Mouse (Mus musculus) lung, embryonic 14.5 days (tissue): ENCODE data around the gene Sdad1. TPM values are rescaled to one million over a fixed set of nuclear protein-coding genes. Genes with fewer than 3 reads are reported as not detected.
"Not testable (repeated sequence)": the region's sequence is repeated elsewhere in the genome, so short reads cannot be mapped to it uniquely, and the experiment has no call there.

ENCODE experiments used
- ATAC-seq: fragments of 200-750 bp; cut with Nextera tagmentation; 2 replicates; pipeline ENCODE4 v1.8.0; 2017; ENCODE audit warnings: mild to moderate bottlenecking, moderate TSS enrichment, moderate library complexity; ENCODE audit not compliant: insufficient read depth
- DNase-seq: peaks from one replicate; pipeline ENCODE4 v3.0.0-alpha.2; 2015
- H3K27ac ChIP-seq: fragments of 300-500 bp; sonication (generic); 2 replicates; pipeline ENCODE4 v1.5.1; 2014; ENCODE audit warnings: low read depth, mild to moderate bottlenecking, moderate library complexity
- H3K27me3 ChIP-seq: fragments of 300-500 bp; sonication (generic); 2 replicates; pipeline ENCODE4 v1.6.1; 2014; ENCODE audit warnings: low read length, control low read depth; ENCODE audit not compliant: insufficient read depth
- H3K36me3 ChIP-seq: fragments of 300-500 bp; sonication (generic); 2 replicates; pipeline ENCODE4 v1.6.1; 2014; ENCODE audit warnings: control low read depth; ENCODE audit not compliant: insufficient read depth
- H3K4me1 ChIP-seq: fragments of 300-500 bp; sonication (generic); 2 replicates; pipeline ENCODE4 v1.6.1; 2014; ENCODE audit warnings: antibody characterized with exemption, control low read depth; ENCODE audit not compliant: insufficient read depth
- H3K4me2 ChIP-seq: fragments of 300-500 bp; sonication (generic); 2 replicates; pipeline ENCODE4 v1.6.1; 2014; ENCODE audit warnings: mild to moderate bottlenecking
- H3K4me3 ChIP-seq: fragments of 300-500 bp; sonication (generic); 2 replicates; pipeline ENCODE4 v1.5.1; 2014; ENCODE audit warnings: low read depth, low read length
- H3K9ac ChIP-seq: fragments of 300-500 bp; sonication (generic); 2 replicates; pipeline ENCODE4 v1.6.1; 2014
- H3K9me3 ChIP-seq: fragments of 300-500 bp; sonication (generic); 2 replicates; pipeline ENCODE4 v1.6.1; 2016; ENCODE audit warnings: low read depth, low read length, control low read depth
- CTCF ChIP-seq: IDR thresholded peaks from 2 replicates; pipeline ENCODE4 v1.5.1; 2016; ENCODE audit warnings: antibody characterized with exemption, low read depth
- WGBS: fragments of 180-500 bp; shearing (Covaris S2); extraction: QIAGEN DNeasy Blood & Tissue Kit; methylation state at CpG from one replicate; pipeline ENCODE4 v1.1.7; 2014; 5-methylcytosine and 5-hydroxymethylcytosine counted together
- polyA plus RNA-seq: library from polyadenylated mRNA; unstranded; fragments of >200 nt; fragmentation: Nextera tagmentation; extraction: Ambion mirVana; gene quantifications from 2 replicates; pipeline ENCODE4 v1.2.1, GENCODE M21; 2014

Sdad1 gene
- polyA plus RNA-seq = 44.8 and 45.3 TPM in 2 replicates

- DNase-seq = peak; percentile 98
- WGBS = 1% methylated on average over 41 of the region's 41 CpGs
- peak within 1 kb of the TSS; percentile 82 for H3K4me3 ChIP-seq
- peaks cover 13% of the 10 kb centered on the region for H3K36me3 ChIP-seq
- peak within 1 kb of the TSS; percentile 79 for H3K4me2 ChIP-seq
- peak within 1 kb of the TSS; percentile 84 for H3K9ac ChIP-seq
- no peaks in the 10 kb centered on the region for H3K4me1 ChIP-seq
- no peaks in the 10 kb centered on the region for H3K27me3 ChIP-seq
- TF ChIP-seq CTCF = peak; percentile 82
- peak; percentile 94 for ATAC-seq
- H3K27ac ChIP-seq = peak within 1 kb of the TSS; percentile 73
- H3K9me3 ChIP-seq = no peaks in the 10 kb centered on the region
Measured at GRCm38 (mm10) chr5:92309681-92310511, at the start of gene Sdad1. Sdad1 (minus strand) TSS chr5:92310479.

DNA sequence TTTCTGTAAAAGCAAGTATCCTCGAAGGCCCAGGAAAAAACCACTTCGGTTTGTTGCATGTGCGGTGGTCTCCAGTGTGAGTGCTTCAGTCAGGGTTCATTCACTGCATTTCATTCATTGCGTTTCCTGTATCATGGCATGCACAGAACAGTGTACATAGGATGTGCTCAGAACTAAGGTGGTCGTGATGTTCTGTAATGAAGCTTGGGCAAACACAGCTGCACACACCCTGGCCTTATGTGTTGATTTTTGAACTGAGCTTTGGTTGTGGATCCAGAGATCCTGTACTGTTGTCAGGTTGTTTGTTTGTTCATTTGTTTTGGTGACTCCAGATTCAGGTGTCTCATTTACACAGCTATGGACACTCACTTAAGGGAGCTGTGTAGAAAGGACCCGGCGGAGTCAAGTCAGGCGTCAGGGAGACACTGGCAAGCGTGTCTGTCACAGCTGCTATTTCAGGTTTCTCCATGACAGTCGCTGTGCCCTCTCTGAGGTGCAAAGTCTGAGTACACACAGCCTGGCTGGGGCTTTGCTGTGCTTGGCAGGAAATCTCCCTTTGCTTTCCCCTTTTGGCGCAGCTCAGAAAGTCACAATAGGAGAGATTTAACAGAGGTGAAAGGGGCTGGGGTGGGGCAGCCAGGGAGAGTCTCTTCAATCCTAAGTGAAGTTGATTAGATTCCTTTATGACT lies 48.6 kb upstream of the Sdad1 start:
- WGBS = 70% methylated on average over 11 of the region's 11 CpGs
- Histone ChIP-seq H3K4me1 (no peaks in the 10 kb centered on the region), H3K27me3 (no peaks in the 10 kb centered on the region), H3K9ac (no peak overlapping the region), H3K4me3 (no peak overlapping the region), H3K9me3 (no peaks in the 10 kb centered on the region), H3K36me3 (no peaks in the 10 kb centered on the region), H3K27ac (no peak overlapping the region), H3K4me2 (no peak overlapping the region)
- no peak for DNase-seq
- no peak for ATAC-seq
- no peak for TF ChIP-seq CTCF

GRCm38 (mm10) chr5:92358033-92358432 lies 47.8 kb upstream of the Sdad1 start:
- Histone ChIP-seq H3K9me3 (no peaks in the 10 kb centered on the region), H3K4me3 (no peak overlapping the region), H3K9ac (no peak overlapping the region), H3K4me2 (no peak overlapping the region), H3K36me3 (no peaks in the 10 kb centered on the region), H3K4me1 (no peaks in the 10 kb centered on the region), H3K27me3 (no peaks in the 10 kb centered on the region), H3K27ac (no peak overlapping the region)
- no peak for TF ChIP-seq CTCF
- peak; percentile 41; the same call in 1 of the 2 replicates for ATAC-seq
- WGBS = 20% methylated on average over 12 of the region's 12 CpGs
- peak; percentile 70 for DNase-seq

- ATAC-seq (no peak), DNase-seq (peak; percentile 23)
- no peaks in the 10 kb centered on the region for H3K4me1 ChIP-seq
- TF ChIP-seq CTCF = no peak
- no peak overlapping the region for H3K27ac ChIP-seq
- H3K4me3 ChIP-seq = peak overlapping the region; percentile 10; the same call in 1 of the 2 replicates
- H3K36me3 ChIP-seq = no peaks in the 10 kb centered on the region
- no peak overlapping the region for H3K9ac ChIP-seq
- H3K4me2 ChIP-seq = peak overlapping the region; percentile 13; the same call in 1 of the 2 replicates
- H3K9me3 ChIP-seq = no peaks in the 10 kb centered on the region
- 41% methylated on average over 11 of the region's 11 CpGs for WGBS
- H3K27me3 ChIP-seq = no peaks in the 10 kb centered on the region
Measured at GRCm38 (mm10) chr5:92353517-92353916, 43.2 kb upstream of the Sdad1 start.

DNA sequence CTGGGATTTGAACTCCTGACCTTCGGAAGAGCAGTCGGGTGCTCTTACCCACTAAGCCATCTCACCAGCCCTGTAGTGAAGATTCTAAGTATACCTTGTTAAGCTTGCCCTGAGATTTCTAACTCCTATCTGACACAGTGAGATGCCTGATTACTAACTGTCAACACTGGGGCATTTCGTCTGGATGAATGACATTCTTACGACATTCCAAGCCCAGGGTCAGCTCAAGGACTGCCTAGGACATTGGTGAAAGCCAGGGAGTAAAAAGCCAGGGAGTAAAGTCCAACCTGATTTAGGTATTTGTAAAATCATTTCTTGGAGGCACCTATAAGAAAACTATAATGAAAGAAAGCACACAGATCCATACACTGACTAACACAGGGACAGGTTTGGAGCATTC lies 42.4 kb upstream of the Sdad1 start:
- not testable (repeated sequence) for H3K9me3 ChIP-seq, H3K36me3 ChIP-seq, H3K9ac ChIP-seq, H3K4me2 ChIP-seq, ATAC-seq, H3K27me3 ChIP-seq, DNase-seq, H3K4me3 ChIP-seq, H3K27ac ChIP-seq, H3K4me1 ChIP-seq
- 53% methylated on average over 4 of the region's 4 CpGs for WGBS

DNA sequence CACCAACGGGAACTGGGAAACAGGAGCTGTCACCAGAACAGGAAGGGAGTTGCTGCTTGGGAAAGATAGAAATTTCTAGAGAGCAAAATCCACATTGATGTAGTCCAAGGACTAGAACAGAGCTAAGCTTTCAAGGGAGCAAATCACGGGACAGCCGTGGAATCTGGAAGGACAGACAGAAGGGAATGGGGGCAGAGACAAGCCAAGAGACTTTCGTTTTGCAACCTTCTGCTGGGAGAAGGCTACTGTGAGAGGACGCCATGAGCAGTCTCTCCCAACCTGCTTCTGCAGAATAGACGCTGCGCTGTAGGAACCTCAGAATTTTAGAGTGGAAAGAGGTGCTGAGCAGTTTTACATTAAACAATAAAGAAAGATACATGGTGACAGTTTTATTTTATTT lies 39.5 kb upstream of the Sdad1 start:
- ATAC-seq (no peak), DNase-seq (no peak)
- Histone ChIP-seq H3K9ac (no peak overlapping the region), H3K36me3 (no peaks in the 10 kb centered on the region), H3K27ac (no peak overlapping the region), H3K9me3 (no peaks in the 10 kb centered on the region), H3K4me2 (no peak overlapping the region), H3K27me3 (no peaks in the 10 kb centered on the region), H3K4me3 (no peak overlapping the region), H3K4me1 (no peaks in the 10 kb centered on the region)
- TF ChIP-seq CTCF = no peak
- WGBS = 78% methylated on average over 7 of the region's 7 CpGs

DNA sequence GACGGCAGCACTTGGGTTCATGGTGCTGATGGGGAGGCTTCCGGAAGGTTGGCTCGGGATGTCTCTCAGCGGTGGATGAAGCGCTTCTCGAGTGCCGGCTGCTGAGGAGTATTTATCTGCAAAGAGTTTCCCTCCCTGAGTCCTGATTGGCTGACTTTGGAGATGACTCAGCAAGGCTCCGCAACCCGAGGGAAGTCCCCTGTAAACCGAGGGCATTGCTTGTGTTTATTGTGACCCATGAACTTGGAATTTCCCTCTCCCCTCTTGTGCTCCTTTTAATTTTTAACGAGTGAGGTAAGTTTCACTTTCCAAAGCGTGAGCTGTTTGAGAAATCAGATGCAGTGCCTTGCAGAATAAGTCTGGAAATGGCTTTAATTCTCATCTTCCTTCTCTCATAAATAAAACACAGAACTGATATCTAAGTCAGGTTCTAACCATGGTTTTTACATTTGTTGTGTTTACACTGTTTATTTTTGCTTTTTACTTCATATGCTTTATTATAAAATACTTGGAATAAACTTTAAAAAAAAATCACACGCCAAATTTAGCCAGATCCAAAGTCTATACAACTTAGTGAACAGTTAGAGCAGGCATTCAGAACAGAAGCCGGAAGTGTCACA lies 38.6 kb upstream of the Sdad1 start, which contains the start of gene Cxcl10:
TSS of gene Cxcl10 (minus strand) at position 96 of the 620 bp plus-strand sequence.
- H3K9ac ChIP-seq = no peak within 1 kb of the TSS; the same call in 1 of the 2 replicates

More for the DNA sequence above, 38.6 kb upstream of the Sdad1 start, which contains the start of gene Cxcl10:
- peak within 1 kb of the TSS; percentile 15; the same call in 1 of the 2 replicates for H3K4me3 ChIP-seq
- H3K27me3 ChIP-seq = no peaks in the 10 kb centered on the region
- H3K9me3 ChIP-seq = no peaks in the 10 kb centered on the region
- 13% methylated on average over 14 of the region's 14 CpGs for WGBS
- no peaks in the 10 kb centered on the region for H3K4me1 ChIP-seq
- no peak within 1 kb of the TSS for H3K27ac ChIP-seq
- DNase-seq = peak; percentile 74
- peak within 1 kb of the TSS; percentile 50 for H3K4me2 ChIP-seq
- H3K36me3 ChIP-seq = no peaks in the 10 kb centered on the region
- peak; percentile 74; the same call in 1 of the 2 replicates for ATAC-seq
- no peak for TF ChIP-seq CTCF
